Mouse (Mus musculus) myocyte (in vitro differentiated cells): ENCODE results near the gene Lpin2. TPM values are rescaled to one million over a fixed set of nuclear protein-coding genes. Genes with fewer than 3 reads are reported as not detected.

ENCODE experiments used
- H3K27me3 ChIP-seq: one replicate; pipeline ENCODE4 v1.6.1; 2011; ENCODE audit not compliant: control insufficient read depth, insufficient read depth, insufficient read length
- H3K36me3 ChIP-seq: one replicate; pipeline ENCODE4 v1.6.1; 2011; ENCODE audit not compliant: control insufficient read depth, insufficient read depth
- H3K4me2 ChIP-seq: one replicate; pipeline ENCODE4 v1.6.1; 2011; ENCODE audit warnings: low read depth, control low read depth
- H3K4me3 ChIP-seq: one replicate; pipeline ENCODE4 v1.5.1; 2011; ENCODE audit warnings: mild to moderate bottlenecking, control low read depth, moderate library complexity
- H3K79me2 ChIP-seq: one replicate; pipeline ENCODE4 v1.6.1; 2011; ENCODE audit not compliant: control insufficient read depth, insufficient read depth
- H3ac ChIP-seq: one replicate; pipeline ENCODE4 v1.6.1; 2011; ENCODE audit not compliant: control insufficient read depth, insufficient read length
- CEBPB ChIP-seq: IDR thresholded peaks from 2 replicates; pipeline ENCODE4 v1.6.1; 2011; ENCODE audit warnings: mild to moderate bottlenecking, moderate library complexity; ENCODE audit not compliant: poor library complexity, insufficient read depth, severe bottlenecking
- E2F4 ChIP-seq: IDR thresholded peaks from one replicate; pipeline ENCODE4 v1.6.1; 2011; ENCODE audit warnings: mild to moderate bottlenecking, control low read depth, moderate library complexity; ENCODE audit not compliant: insufficient read depth
- MAX ChIP-seq: IDR thresholded peaks from one replicate; pipeline ENCODE4 v1.6.1; 2011; ENCODE audit warnings: low read depth, mild to moderate bottlenecking, control low read depth
- MYOD1 ChIP-seq, 3 experiments: IDR thresholded peaks; one replicate each; pipeline ENCODE4 v1.6.1; 2011; ENCODE audit warnings: control low read depth in 2 of 3, low read depth in 2 of 3, mild to moderate bottlenecking in 2 of 3, moderate library complexity in 1 of 3; ENCODE audit not compliant: insufficient read length in 2 of 3, control insufficient read depth in 1 of 3
- MYOG ChIP-seq, 3 experiments: IDR thresholded peaks; one replicate each; pipeline ENCODE4 v1.6.1; 2011; ENCODE audit warnings: control low read depth in 2 of 3, low read depth in 2 of 3, mild to moderate bottlenecking in 2 of 3; ENCODE audit not compliant: insufficient read length in 2 of 3, control insufficient read depth in 1 of 3, insufficient read depth in 1 of 3
- POLR2A ChIP-seq: IDR thresholded peaks from one replicate; pipeline ENCODE4 v1.6.1; 2011; ENCODE audit warnings: low read depth, mild to moderate bottlenecking, control low read depth, moderate library complexity; ENCODE audit not compliant: insufficient read length
- POLR2AphosphoS2 ChIP-seq: IDR thresholded peaks from one replicate; pipeline ENCODE4 v1.6.1; 2011; ENCODE audit warnings: low read depth, control low read depth; ENCODE audit not compliant: insufficient read length
- REST ChIP-seq: IDR thresholded peaks from one replicate; pipeline ENCODE4 v1.6.1; 2011; ENCODE audit warnings: mild to moderate bottlenecking, control low read depth, moderate library complexity; ENCODE audit not compliant: insufficient read depth, insufficient read length
- SRF ChIP-seq: IDR thresholded peaks from one replicate; pipeline ENCODE4 v1.6.1; 2011; ENCODE audit warnings: low read depth; ENCODE audit not compliant: control insufficient read depth, insufficient read length
- TCF12 ChIP-seq: IDR thresholded peaks from one replicate; pipeline ENCODE4 v1.6.1; 2011; ENCODE audit warnings: mild to moderate bottlenecking, control low read depth; ENCODE audit not compliant: poor library complexity, insufficient read depth, severe bottlenecking
- TCF3 ChIP-seq: IDR thresholded peaks from one replicate; pipeline ENCODE4 v1.6.1; 2011; ENCODE audit warnings: low read depth, control low read depth; ENCODE audit not compliant: insufficient read length
- USF1 ChIP-seq: IDR thresholded peaks from one replicate; pipeline ENCODE4 v1.6.1; 2011; ENCODE audit warnings: low read depth, mild to moderate bottlenecking, control low read depth, moderate library complexity
- polyA plus RNA-seq: library from polyadenylated mRNA; unstranded; fragments of >200 nt; fragmentation: generic; extraction: Trizol; gene quantifications from one replicate; pipeline ENCODE4 v1.2.1, GENCODE M21; 2012; ENCODE audit warnings: missing spikeins

The Lpin2 gene
- polyA plus RNA-seq, 1 experiment, result 6.4 TPM

DNA sequence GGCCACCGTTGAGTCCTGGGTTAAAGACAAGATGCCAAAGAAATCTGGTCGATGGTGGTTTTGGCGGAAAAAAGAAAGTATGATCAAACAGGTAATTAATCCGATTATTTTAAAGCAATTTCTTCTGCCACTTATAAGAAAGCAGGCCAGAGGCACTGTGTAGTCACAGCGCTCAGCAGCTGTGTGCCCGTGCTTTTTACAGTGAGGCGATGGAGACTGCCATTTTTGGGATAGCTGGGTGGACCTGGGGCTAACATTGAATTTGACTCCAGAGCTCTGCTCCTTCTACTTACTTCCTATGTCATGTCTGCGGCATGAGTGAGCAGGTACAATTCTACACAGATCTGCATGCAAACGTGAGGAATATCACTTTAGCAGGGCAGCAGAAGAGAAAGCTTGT is 58.5 kb downstream of the Lpin2 start:
- Histone ChIP-seq H3ac (no peak overlapping the region), H3K27me3 (no peaks in the 10 kb centered on the region), H3K4me3 (no peak overlapping the region), H3K79me2 (no peaks in the 10 kb centered on the region), H3K36me3 (peaks cover 33% of the 10 kb centered on the region), H3K4me2 (no peak overlapping the region)
- TF ChIP-seq TCF12, result no peak
- no peak for TF ChIP-seq MYOG (IDR thresholded peaks at IDR 0.05; ENCODE audit: control insufficient read depth in 1 of 3, insufficient read depth in 1 of 3, insufficient read length in 2 of 3, low read depth in 2 of 3)
- no peak for TF ChIP-seq MAX
- no peak for TF ChIP-seq SRF
- TF ChIP-seq TCF3, result no peak
- no peak for TF ChIP-seq USF1
- no peak for TF ChIP-seq MYOD1 (IDR thresholded peaks at IDR 0.05; ENCODE audit: control insufficient read depth in 1 of 3, insufficient read length in 2 of 3, low read depth in 2 of 3)
- no peak for TF ChIP-seq REST
- TF ChIP-seq POLR2AphosphoS2, result no peak
- no peak for TF ChIP-seq CEBPB
- TF ChIP-seq E2F4, result no peak
- no peak for TF ChIP-seq POLR2A

DNA sequence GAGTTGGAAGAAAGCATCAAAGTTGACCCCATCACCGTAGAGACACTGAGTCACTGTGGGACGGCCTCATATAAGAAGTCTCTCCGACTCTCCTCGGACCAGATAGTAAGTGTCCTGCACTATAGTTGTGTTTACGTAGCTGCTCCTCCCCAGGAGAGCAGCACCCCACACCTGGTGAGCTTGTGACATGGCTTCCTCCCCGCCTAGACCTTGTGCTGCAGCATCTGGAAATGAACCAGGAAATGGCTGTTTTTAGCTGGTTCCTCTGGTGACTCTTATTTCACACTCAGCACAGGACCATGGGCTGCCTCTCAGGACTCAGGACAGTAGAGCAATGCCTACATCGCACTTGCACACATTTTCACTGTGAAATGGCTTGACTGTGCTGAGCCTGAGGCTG is 60.3 kb downstream of the Lpin2 start:
- no peak overlapping the region for H3ac ChIP-seq
- no peaks in the 10 kb centered on the region for H3K79me2 ChIP-seq
- peaks cover 33% of the 10 kb centered on the region for H3K36me3 ChIP-seq
- no peaks in the 10 kb centered on the region for H3K27me3 ChIP-seq
- no peak overlapping the region for H3K4me2 ChIP-seq
- no peak overlapping the region for H3K4me3 ChIP-seq
- no peak for TF ChIP-seq MAX

DNA sequence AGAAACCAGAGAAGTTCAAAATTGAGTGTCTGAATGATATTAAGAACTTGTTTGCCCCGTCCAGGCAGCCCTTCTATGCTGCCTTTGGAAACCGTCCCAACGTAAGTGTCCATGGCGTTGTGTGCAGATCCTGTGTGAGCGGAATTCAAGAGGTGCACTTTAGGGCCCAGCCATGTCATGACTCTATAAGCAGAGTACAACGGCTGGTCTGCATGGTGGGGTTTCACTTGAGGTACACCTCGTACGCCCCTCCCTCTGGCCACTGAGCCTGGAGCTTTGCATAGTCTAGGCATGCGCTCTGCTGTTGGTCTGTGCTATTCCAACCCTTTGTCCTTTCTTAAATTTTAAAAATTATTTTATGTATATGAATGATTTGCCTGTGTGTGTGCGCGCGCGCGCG is 62.8 kb downstream of the Lpin2 start:
- no peak overlapping the region for H3K4me2 ChIP-seq
- TF ChIP-seq SRF (no peak), USF1 (no peak)
- no peak overlapping the region for H3K4me3 ChIP-seq
- H3K36me3 ChIP-seq, result peaks cover 20% of the 10 kb centered on the region
- no peaks in the 10 kb centered on the region for H3K79me2 ChIP-seq
- H3K27me3 ChIP-seq, result no peaks in the 10 kb centered on the region
- H3ac ChIP-seq, result no peak overlapping the region

DNA sequence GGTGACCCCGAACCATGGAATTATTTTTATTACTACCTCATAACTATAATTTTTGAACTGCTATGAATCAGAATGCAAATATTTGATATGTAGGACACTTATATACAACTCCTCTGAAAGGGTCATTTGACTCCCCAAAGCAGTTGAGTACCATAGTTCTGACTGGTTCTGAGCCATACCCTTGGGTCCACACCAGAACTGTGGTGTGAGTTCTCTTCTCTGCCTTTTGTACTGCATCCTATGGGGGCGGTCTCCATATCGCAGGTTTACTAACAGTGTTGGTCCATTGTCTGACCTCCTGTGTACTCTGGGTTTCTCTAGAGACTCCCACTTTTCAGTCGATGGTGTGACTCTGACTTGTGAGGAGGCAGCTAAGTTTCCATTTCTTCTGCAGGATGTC is 63.7 kb downstream of the Lpin2 start:
- H3K36me3 ChIP-seq, result peaks cover 18% of the 10 kb centered on the region
- H3K27me3 ChIP-seq, result no peaks in the 10 kb centered on the region
- no peak for TF ChIP-seq TCF3
- no peak for TF ChIP-seq E2F4
- no peak for TF ChIP-seq TCF12
- no peak for TF ChIP-seq POLR2AphosphoS2
- TF ChIP-seq POLR2A, result no peak
- TF ChIP-seq MAX, result no peak
- no peak for TF ChIP-seq SRF
- no peak for TF ChIP-seq MYOD1 (IDR thresholded peaks at IDR 0.05; ENCODE audit: control insufficient read depth in 1 of 3, insufficient read length in 2 of 3, low read depth in 2 of 3)
- no peak for TF ChIP-seq REST
- TF ChIP-seq MYOG (IDR thresholded peaks at IDR 0.05; ENCODE audit: control insufficient read depth in 1 of 3, insufficient read depth in 1 of 3, insufficient read length in 2 of 3, low read depth in 2 of 3), result no peak
- no peak for TF ChIP-seq USF1
- no peak for TF ChIP-seq CEBPB
- no peak overlapping the region for H3K4me3 ChIP-seq
- H3K79me2 ChIP-seq, result no peaks in the 10 kb centered on the region
- H3ac ChIP-seq, result no peak overlapping the region
- no peak overlapping the region for H3K4me2 ChIP-seq

DNA sequence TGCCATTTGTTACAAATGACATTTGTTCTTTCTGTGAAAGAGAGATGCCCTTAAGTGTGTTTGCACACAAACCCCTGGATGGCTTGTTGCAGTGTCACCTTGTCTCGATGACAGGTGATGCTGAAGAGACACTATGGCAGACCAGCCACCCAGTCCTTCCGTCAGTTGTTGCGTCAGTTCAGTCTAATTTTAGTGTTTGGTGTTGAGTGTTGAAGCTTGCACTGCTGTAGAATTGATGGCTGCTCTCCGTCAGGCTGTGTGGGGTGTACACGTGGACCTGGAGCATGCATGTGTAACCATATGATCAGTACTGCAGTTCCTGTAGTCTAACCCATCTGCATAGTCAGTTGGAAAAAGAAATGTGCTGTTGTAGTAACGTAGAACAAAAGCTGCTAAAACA is 66.6 kb downstream of the Lpin2 start:
- TF ChIP-seq REST, result no peak
- no peak for TF ChIP-seq POLR2AphosphoS2
- TF ChIP-seq MYOG (IDR thresholded peaks at IDR 0.05; ENCODE audit: control insufficient read depth in 1 of 3, insufficient read depth in 1 of 3, insufficient read length in 2 of 3, low read depth in 2 of 3), result no peak
- TF ChIP-seq TCF3, result no peak
- TF ChIP-seq MYOD1 (IDR thresholded peaks at IDR 0.05; ENCODE audit: control insufficient read depth in 1 of 3, insufficient read length in 2 of 3, low read depth in 2 of 3), result no peak
- no peak for TF ChIP-seq MAX
- TF ChIP-seq E2F4, result no peak
- no peak overlapping the region for H3ac ChIP-seq
- H3K36me3 ChIP-seq, result no peaks in the 10 kb centered on the region
- H3K4me3 ChIP-seq, result no peak overlapping the region
- no peak overlapping the region for H3K4me2 ChIP-seq
- no peaks in the 10 kb centered on the region for H3K27me3 ChIP-seq
- no peaks in the 10 kb centered on the region for H3K79me2 ChIP-seq

DNA sequence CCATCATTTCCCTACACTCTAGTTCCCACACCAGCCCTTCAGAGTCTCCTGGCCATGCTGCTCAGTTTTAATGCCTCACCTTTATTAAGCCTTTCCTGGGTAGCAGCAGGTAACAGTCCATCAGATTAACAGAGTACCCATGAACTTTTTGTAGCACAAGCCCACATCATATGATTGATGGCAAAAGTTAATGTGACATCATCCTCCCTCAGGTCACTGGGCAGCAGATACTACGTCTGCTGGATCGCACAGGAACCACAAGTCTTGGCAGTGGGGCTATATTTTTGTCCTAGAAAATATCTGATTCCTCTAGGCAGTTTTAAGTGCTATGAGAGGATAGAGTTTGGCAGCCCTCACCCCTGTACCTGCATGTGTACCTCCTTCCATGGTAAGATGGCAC is 67.7 kb downstream of the Lpin2 start:
- Histone ChIP-seq H3K4me3 (no peak overlapping the region), H3K36me3 (no peaks in the 10 kb centered on the region), H3K79me2 (no peaks in the 10 kb centered on the region), H3K27me3 (no peaks in the 10 kb centered on the region), H3ac (no peak overlapping the region), H3K4me2 (no peak overlapping the region)
- no peak for TF ChIP-seq MAX
- TF ChIP-seq CEBPB, result no peak
- no peak for TF ChIP-seq E2F4
